Mouse (Mus musculus): ENCODE data around the gene Smox.

- no peak for TF ChIP-seq POLR2A (IDR thresholded peaks at IDR 0.05; ENCODE audit: extremely low read depth, insufficient read depth, low read length)
- no peak for TF ChIP-seq CTCF (IDR thresholded peaks at IDR 0.05; ENCODE audit: low read depth, low read length)
Observed at GRCm38 (mm10) chr2:131489591-131489990, 1.7 kb upstream of the Smox start.

Data from liver, adult 2 months (tissue).